Mouse (Mus musculus) embryonic facial prominence, embryonic 14.5 days (tissue): Measurements from ENCODE around the gene Incenp. TPM values are rescaled to one million over a fixed set of nuclear protein-coding genes. Genes with fewer than 3 reads are reported as not detected.
"Not testable (repeated sequence)": the region's sequence is repeated elsewhere in the genome, so short reads cannot be mapped to it uniquely, and the experiment has no call there.

Source experiments
- ATAC-seq: fragments of 200-750 bp; cut with Nextera tagmentation; 2 replicates; pipeline ENCODE4 v1.8.0; 2017; ENCODE audit warnings: low read depth, moderate number of reproducible peaks, moderate TSS enrichment
- DNase-seq: peaks from one replicate; pipeline ENCODE4 v3.0.0-alpha.2; 2015; ENCODE audit warnings: low spot score
- H3K27ac ChIP-seq: fragments of 300-500 bp; sonication (generic); replicated peaks from 2 replicates; pipeline ENCODE4 v1.5.1; 2014; ENCODE audit warnings: low read depth, mild to moderate bottlenecking, low read length, moderate library complexity
- H3K27me3 ChIP-seq: fragments of 300-500 bp; sonication (generic); replicated peaks from 2 replicates; pipeline ENCODE4 v1.6.1; 2014; ENCODE audit warnings: low read length; ENCODE audit not compliant: control insufficient read depth, insufficient read depth
- H3K36me3 ChIP-seq: fragments of 300-500 bp; sonication (generic); 2 replicates; pipeline ENCODE4 v1.6.1; 2014; ENCODE audit warnings: low read length, mixed read lengths; ENCODE audit not compliant: control insufficient read depth, insufficient read depth
- H3K4me1 ChIP-seq: fragments of 300-500 bp; sonication (generic); 2 replicates; pipeline ENCODE4 v1.6.1; 2014; ENCODE audit warnings: antibody characterized with exemption, low read length; ENCODE audit not compliant: control insufficient read depth, insufficient read depth
- H3K4me2 ChIP-seq: fragments of 300-500 bp; sonication (generic); 2 replicates; pipeline ENCODE4 v1.6.1; 2014; ENCODE audit warnings: low read depth, mild to moderate bottlenecking, low read length, moderate library complexity, mixed read lengths
- H3K4me3 ChIP-seq: fragments of 300-500 bp; sonication (generic); 2 replicates; pipeline ENCODE4 v1.5.1; 2014; ENCODE audit warnings: low read depth, mild to moderate bottlenecking, low read length
- H3K9ac ChIP-seq: fragments of 300-500 bp; sonication (generic); 2 replicates; pipeline ENCODE4 v1.6.1; 2014; ENCODE audit warnings: low read depth, mild to moderate bottlenecking, low read length, moderate library complexity, mixed read lengths
- H3K9me3 ChIP-seq: fragments of 300-500 bp; sonication (generic); 2 replicates; pipeline ENCODE4 v1.6.1; 2016; ENCODE audit warnings: low read length; ENCODE audit not compliant: control insufficient read depth
- WGBS: fragments of 180-500 bp; shearing (Covaris S2); extraction: QIAGEN DNeasy Blood & Tissue Kit; methylation state at CpG from one replicate; pipeline ENCODE4 v1.1.7; 2014; 5-methylcytosine and 5-hydroxymethylcytosine counted together
- polyA plus RNA-seq: library from polyadenylated mRNA; unstranded; fragments of >200 nt; fragmentation: Nextera tagmentation; extraction: Ambion mirVana; gene quantifications from 2 replicates; pipeline ENCODE4 v1.2.1, GENCODE M21; 2014

Incenp gene
- polyA plus RNA-seq, 1 experiment from 2014 or later: 65.5 TPM

GRCm38 (mm10) chr19:9938156-9938823 is 38.9 kb upstream of the Incenp start:
- Histone ChIP-seq H3K9me3 (no peaks in the 10 kb centered on the region), H3K27me3 (no peaks in the 10 kb centered on the region), H3K9ac (no peak overlapping the region), H3K36me3 (no peaks in the 10 kb centered on the region), H3K27ac (no peak overlapping the region), H3K4me3 (no peak overlapping the region), H3K4me2 (no peak overlapping the region), H3K4me1 (peaks cover 6% of the 10 kb centered on the region)
- DNase-seq (no peak), ATAC-seq (no peak)
- WGBS: 70% methylated on average over 6 of the region's 6 CpGs

DNA sequence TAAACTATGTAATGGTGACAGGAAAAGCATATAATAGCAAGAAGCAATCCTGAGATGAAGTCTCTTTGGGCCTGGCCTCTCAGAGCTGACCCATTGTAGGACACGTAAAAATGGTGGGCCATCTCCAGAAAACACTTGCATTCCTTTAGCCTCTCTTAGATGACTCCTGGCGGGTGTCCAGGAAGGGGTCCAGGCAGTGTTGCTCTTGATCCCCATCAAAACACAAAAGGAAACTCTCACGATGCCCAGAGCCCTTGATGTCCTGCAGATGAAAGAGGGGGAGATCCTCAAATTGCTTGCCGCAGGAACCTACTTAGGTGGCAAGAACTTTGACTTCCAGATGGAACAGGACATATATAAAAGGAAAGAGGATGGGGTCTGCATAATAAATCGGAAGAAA is 38.1 kb upstream of the Incenp start:
- ATAC-seq: no peak
- WGBS: 65% methylated on average over 5 of the region's 5 CpGs

GRCm38 (mm10) chr19:9936579-9936978 is 37.2 kb upstream of the Incenp start:
- no peaks in the 10 kb centered on the region for H3K4me1 ChIP-seq

More for the DNA sequence above, 38.1 kb upstream of the Incenp start:
- no peaks in the 10 kb centered on the region for H3K27me3 ChIP-seq
- H3K9ac ChIP-seq: no peak overlapping the region
- H3K9me3 ChIP-seq: no peaks in the 10 kb centered on the region
- H3K4me1 ChIP-seq: no peaks in the 10 kb centered on the region
- no peak overlapping the region for H3K4me3 ChIP-seq
- DNase-seq: no peak
- H3K4me2 ChIP-seq: no peak overlapping the region
- no peaks in the 10 kb centered on the region for H3K36me3 ChIP-seq
- no peak overlapping the region for H3K27ac ChIP-seq

GRCm38 (mm10) chr19:9933908-9934307 is 34.6 kb upstream of the Incenp start:
- Histone ChIP-seq H3K27ac (no peak overlapping the region), H3K4me3 (no peak overlapping the region), H3K9ac (no peak overlapping the region), H3K27me3 (no peaks in the 10 kb centered on the region), H3K9me3 (no peaks in the 10 kb centered on the region), H3K4me2 (no peak overlapping the region), H3K36me3 (no peaks in the 10 kb centered on the region), H3K4me1 (no peaks in the 10 kb centered on the region)
- no peak for DNase-seq
- 75% methylated on average over 2 of the region's 2 CpGs for WGBS
- ATAC-seq: no peak

More at GRCm38 (mm10) chr19:9936579-9936978, 37.2 kb upstream of the Incenp start:
- ATAC-seq: no peak
- Histone ChIP-seq H3K9ac (no peak overlapping the region), H3K36me3 (no peaks in the 10 kb centered on the region), H3K9me3 (no peaks in the 10 kb centered on the region), H3K4me3 (no peak overlapping the region), H3K27ac (no peak overlapping the region), H3K4me2 (no peak overlapping the region), H3K27me3 (no peaks in the 10 kb centered on the region)
- no peak for DNase-seq
- WGBS: 65% methylated on average over 5 of the region's 5 CpGs

GRCm38 (mm10) chr19:9931167-9931607 is 31.8 kb upstream of the Incenp start:
- H3K9me3 ChIP-seq, ATAC-seq, H3K36me3 ChIP-seq, H3K4me2 ChIP-seq, DNase-seq, H3K27ac ChIP-seq, H3K4me1 ChIP-seq, H3K9ac ChIP-seq, H3K4me3 ChIP-seq, H3K27me3 ChIP-seq: not testable (repeated sequence)
- 100% methylated on average over 1 of the region's 2 CpGs for WGBS

- Histone ChIP-seq H3K4me2 (no peak overlapping the region), H3K9me3 (no peaks in the 10 kb centered on the region), H3K27ac (no peak overlapping the region), H3K9ac (no peak overlapping the region), H3K4me3 (no peak overlapping the region), H3K4me1 (no peaks in the 10 kb centered on the region), H3K27me3 (no peaks in the 10 kb centered on the region), H3K36me3 (no peaks in the 10 kb centered on the region)
- WGBS: 60% methylated on average over 9 of the region's 9 CpGs
- DNase-seq (no peak), ATAC-seq (no peak)
Measured at GRCm38 (mm10) chr19:9928089-9928488, 28.7 kb upstream of the Incenp start.

DNA sequence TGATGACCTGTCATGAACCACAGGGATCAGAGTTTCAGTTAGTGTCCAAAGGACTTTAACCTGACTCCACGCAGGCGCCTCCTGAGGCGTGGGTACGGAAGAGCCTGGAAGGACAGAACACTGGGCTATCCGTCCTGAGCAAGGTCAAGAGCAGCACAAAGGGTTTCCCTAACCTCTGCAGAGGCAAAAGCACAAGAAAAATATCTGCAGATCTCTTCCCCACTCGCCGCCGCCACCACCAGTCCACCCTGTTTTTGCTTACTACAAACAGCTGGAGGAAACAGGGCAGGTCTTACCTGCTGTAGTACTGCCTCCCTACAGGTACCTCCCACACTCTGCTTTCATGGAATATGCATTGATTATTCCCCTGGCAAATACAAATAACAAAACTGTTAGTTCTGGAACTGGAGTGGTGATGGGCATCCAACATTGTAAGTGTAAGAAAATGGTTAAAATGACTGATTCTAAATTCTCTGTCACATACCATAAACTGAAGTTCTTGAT is 25.5 kb upstream of the Incenp start:
- H3K27me3 ChIP-seq: no peaks in the 10 kb centered on the region
- no peak overlapping the region for H3K4me3 ChIP-seq
- no peak overlapping the region for H3K9ac ChIP-seq
- H3K27ac ChIP-seq: no peak overlapping the region
- WGBS: 67% methylated on average over 8 of the region's 8 CpGs
- H3K4me2 ChIP-seq: no peak overlapping the region
- H3K9me3 ChIP-seq: no peaks in the 10 kb centered on the region
- peaks cover 8% of the 10 kb centered on the region; the same call in 1 of the 2 replicates for H3K4me1 ChIP-seq
- ATAC-seq: no peak
- no peaks in the 10 kb centered on the region for H3K36me3 ChIP-seq
- no peak for DNase-seq

- no peak overlapping the region for H3K9ac ChIP-seq
- H3K4me2 ChIP-seq: no peak overlapping the region
- H3K27me3 ChIP-seq: no peaks in the 10 kb centered on the region
- no peak for ATAC-seq
- DNase-seq: no peak
- no peak overlapping the region for H3K27ac ChIP-seq
- 44% methylated on average over 13 of the region's 13 CpGs for WGBS
- H3K9me3 ChIP-seq: no peaks in the 10 kb centered on the region
- no peaks in the 10 kb centered on the region for H3K36me3 ChIP-seq
- H3K4me1 ChIP-seq: peaks cover 8% of the 10 kb centered on the region
- H3K4me3 ChIP-seq: no peak overlapping the region
Measured at GRCm38 (mm10) chr19:9924034-9924768, 24.9 kb upstream of the Incenp start.
